Mouse (Mus musculus): ENCODE data around the gene Olfr437. TPM values are rescaled to one million over a fixed set of nuclear protein-coding genes. Genes with fewer than 3 reads are reported as not detected.
"Not testable (repeated sequence)": the region's sequence is repeated elsewhere in the genome, so short reads cannot be mapped to it uniquely, and the experiment has no call there.

The Olfr437 gene
- polyA plus RNA-seq, 2 experiments = not detected

DNA sequence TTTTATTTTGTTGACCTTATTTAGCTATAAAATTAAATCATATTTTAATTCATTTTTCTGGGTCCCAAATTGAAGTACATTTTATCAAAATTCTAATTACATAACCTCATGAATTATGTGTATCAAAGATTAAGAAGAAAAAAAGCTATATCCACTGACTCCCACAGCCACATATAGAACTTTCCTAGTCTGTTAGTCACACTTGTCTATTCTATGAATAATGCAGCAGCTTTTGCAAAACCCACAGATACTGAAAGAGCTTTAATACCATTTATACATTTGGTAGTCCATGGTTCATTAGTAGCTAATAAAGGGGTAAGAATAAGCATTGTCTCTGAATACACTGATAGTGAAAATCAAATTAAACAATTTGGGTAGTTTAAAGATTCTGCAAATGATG is 39.7 kb downstream of the Olfr437 start:
- ATAC-seq (ENCODE audit: insufficient read depth) = no peak
- Histone ChIP-seq H3K27ac (no peak overlapping the region), H3K4me3 (ENCODE audit: insufficient read depth in 1 of 2, low read depth in 2 of 2, low read length in 2 of 2) (no peak overlapping the region), H3K9me3 (ENCODE audit: control insufficient read depth, low read length) (no peaks in the 10 kb centered on the region), H3K4me2 (ENCODE audit: low read depth) (no peak overlapping the region), H3K36me3 (replicated peaks; ENCODE audit: control insufficient read depth, insufficient read depth, low read depth) (no peaks in the 10 kb centered on the region), H3K9ac (replicated peaks) (no peak overlapping the region), H3K27me3 (ENCODE audit: control insufficient read depth, insufficient read depth, low read length) (no peaks in the 10 kb centered on the region), H3K4me1 (replicated peaks; ENCODE audit: control insufficient read depth in 2 of 2, insufficient read depth in 2 of 2, low read length in 1 of 2) (no peaks in the 10 kb centered on the region)
- TF ChIP-seq CTCF (IDR thresholded peaks at IDR 0.05; ENCODE audit: low read depth) = no peak
- no peak for TF ChIP-seq EP300 (IDR thresholded peaks at IDR 0.05; ENCODE audit: low read depth)
- DNase-seq (ENCODE audit: low read depth in 3 of 3, low spot score in 3 of 3) = no peak

DNA sequence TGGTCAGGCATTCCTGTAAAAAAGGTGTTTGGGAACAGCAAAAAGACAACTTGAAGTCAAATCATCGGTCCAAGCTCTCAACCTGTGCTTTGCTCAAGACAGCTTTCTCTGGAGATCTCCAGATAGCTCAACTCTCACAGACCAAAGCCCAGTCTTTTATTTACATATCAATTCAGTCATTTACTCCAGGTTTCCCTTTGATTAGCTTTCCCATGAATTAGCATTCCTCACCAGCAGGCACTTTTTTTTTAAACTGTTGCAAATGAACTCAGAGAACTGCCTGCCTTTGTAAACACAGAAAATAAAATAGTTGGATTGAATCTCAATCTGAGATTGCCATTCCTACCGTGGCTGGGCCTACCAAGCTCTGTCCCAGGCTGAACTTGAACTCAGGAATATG is 42.3 kb downstream of the Olfr437 start:
- WGBS (ENCODE audit: insufficient replicate concordance) = 31% methylated on average over 2 of the region's 2 CpGs
- no peak overlapping the region for H3K4me3 ChIP-seq (ENCODE audit: insufficient read depth in 1 of 2, low read depth in 2 of 2, low read length in 2 of 2)
- ATAC-seq (ENCODE audit: insufficient read depth) = no peak

GRCm38 (mm10) chr6:43212873-43213272 is 49.8 kb downstream of the Olfr437 start, which contains the start of gene Olfr434:
Gene Olfr434 (plus strand): TSS chr6:43213021.
- ATAC-seq (ENCODE audit: insufficient read depth); H3K36me3 ChIP-seq (replicated peaks; ENCODE audit: control insufficient read depth, insufficient read depth, low read depth); DNase-seq (ENCODE audit: low read depth in 3 of 3, low spot score in 3 of 3); H3K9me3 ChIP-seq (ENCODE audit: control insufficient read depth, low read length); H3K27me3 ChIP-seq (ENCODE audit: control insufficient read depth, insufficient read depth, low read length); H3K9ac ChIP-seq (replicated peaks); H3K4me3 ChIP-seq (ENCODE audit: insufficient read depth in 1 of 2, low read depth in 2 of 2, low read length in 2 of 2); H3K4me2 ChIP-seq (ENCODE audit: low read depth); H3K27ac ChIP-seq; H3K4me1 ChIP-seq (replicated peaks; ENCODE audit: control insufficient read depth in 2 of 2, insufficient read depth in 2 of 2, low read length in 1 of 2): not testable (repeated sequence)

More for the DNA sequence above, 42.3 kb downstream of the Olfr437 start:
- Histone ChIP-seq H3K36me3 (replicated peaks; ENCODE audit: control insufficient read depth, insufficient read depth, low read depth) (no peaks in the 10 kb centered on the region), H3K9ac (replicated peaks) (no peak overlapping the region), H3K27me3 (ENCODE audit: control insufficient read depth, insufficient read depth, low read length) (no peaks in the 10 kb centered on the region), H3K27ac (no peak overlapping the region), H3K4me2 (ENCODE audit: low read depth) (no peak overlapping the region), H3K9me3 (ENCODE audit: control insufficient read depth, low read length) (no peaks in the 10 kb centered on the region), H3K4me1 (replicated peaks; ENCODE audit: control insufficient read depth in 2 of 2, insufficient read depth in 2 of 2, low read length in 1 of 2) (no peaks in the 10 kb centered on the region)
- no peak for TF ChIP-seq EP300 (IDR thresholded peaks at IDR 0.05; ENCODE audit: low read depth)
- TF ChIP-seq CTCF (IDR thresholded peaks at IDR 0.05; ENCODE audit: low read depth) = no peak
- no peak for DNase-seq (ENCODE audit: low read depth in 3 of 3, low spot score in 3 of 3)

Other genes starting within 250 kb of the Olfr437 start
- gene Olfr446, start 241.9 kb upstream of the Olfr437 start, polyA plus RNA-seq (2012; rRNA removed) = not detected in 2 replicates
- not detected in 2 replicates for gene Olfr446, start 241.9 kb upstream of the Olfr437 start, polyA plus RNA-seq (2014; fragmentation: Nextera tagmentation; extraction: Ambion mirVana)
- gene Olfr444, start 214.2 kb upstream of the Olfr437 start, polyA plus RNA-seq (2012; rRNA removed) = not detected in 2 replicates
- gene Olfr444, start 214.2 kb upstream of the Olfr437 start, polyA plus RNA-seq (2014; fragmentation: Nextera tagmentation; extraction: Ambion mirVana) = not detected in 2 replicates
- not detected in 2 replicates for gene Olfr441, start 56.9 kb upstream of the Olfr437 start, polyA plus RNA-seq (2012; rRNA removed)
- gene Olfr441, start 56.9 kb upstream of the Olfr437 start, polyA plus RNA-seq (2014; fragmentation: Nextera tagmentation; extraction: Ambion mirVana) = not detected in 2 replicates
- gene Olfr237-ps1, start 16.7 kb upstream of the Olfr437 start, polyA plus RNA-seq (2012; rRNA removed) = not detected in 2 replicates
- not detected in 2 replicates for gene Olfr237-ps1, start 16.7 kb upstream of the Olfr437 start, polyA plus RNA-seq (2014; fragmentation: Nextera tagmentation; extraction: Ambion mirVana)
- not detected in 2 replicates for gene Olfr13, start 8.9 kb downstream of the Olfr437 start, polyA plus RNA-seq (2012; rRNA removed)
- gene Olfr13, start 8.9 kb downstream of the Olfr437 start, polyA plus RNA-seq (2014; fragmentation: Nextera tagmentation; extraction: Ambion mirVana) = not detected in 2 replicates
- gene Olfr435, start 33.9 kb downstream of the Olfr437 start, polyA plus RNA-seq (2012; rRNA removed) = not detected in 2 replicates
- not detected in 2 replicates for gene Olfr435, start 33.9 kb downstream of the Olfr437 start, polyA plus RNA-seq (2014; fragmentation: Nextera tagmentation; extraction: Ambion mirVana)
- gene Olfr434, start 49.7 kb downstream of the Olfr437 start, polyA plus RNA-seq (2012; rRNA removed) = not detected in 2 replicates
- not detected in 2 replicates for gene Olfr434, start 49.7 kb downstream of the Olfr437 start, polyA plus RNA-seq (2014; fragmentation: Nextera tagmentation; extraction: Ambion mirVana)
- gene Olfr47, start 68.2 kb downstream of the Olfr437 start, polyA plus RNA-seq (2012; rRNA removed) = not detected in 2 replicates
- not detected in 2 replicates for gene Olfr47, start 68.2 kb downstream of the Olfr437 start, polyA plus RNA-seq (2014; fragmentation: Nextera tagmentation; extraction: Ambion mirVana)
- 2.3 TPM in 2 replicates for gene Arhgef5, start 102.3 kb downstream of the Olfr437 start, polyA plus RNA-seq (2012; rRNA removed)
- 1.3 TPM in 2 replicates for gene Arhgef5, start 102.3 kb downstream of the Olfr437 start, polyA plus RNA-seq (2014; fragmentation: Nextera tagmentation; extraction: Ambion mirVana)
- 0.03 TPM in 1 of 2 replicates, not detected in the other for gene Nobox, start 146.3 kb downstream of the Olfr437 start, polyA plus RNA-seq (2012; rRNA removed)
- not detected in 2 replicates for gene Nobox, start 146.3 kb downstream of the Olfr437 start, polyA plus RNA-seq (2014; fragmentation: Nextera tagmentation; extraction: Ambion mirVana)

Data from liver, embryonic 14.5 days (tissue).